Mouse (Mus musculus): ENCODE data around the gene Atad1. TPM values are rescaled to one million over a fixed set of nuclear protein-coding genes. Genes with fewer than 3 reads are reported as not detected.
"Not testable (repeated sequence)": the region's sequence is repeated elsewhere in the genome, so short reads cannot be mapped to it uniquely, and the experiment has no call there.

The Atad1 gene
- total RNA-seq, 2 experiments from 2014 or later, result 97.1 to 105 TPM

DNA sequence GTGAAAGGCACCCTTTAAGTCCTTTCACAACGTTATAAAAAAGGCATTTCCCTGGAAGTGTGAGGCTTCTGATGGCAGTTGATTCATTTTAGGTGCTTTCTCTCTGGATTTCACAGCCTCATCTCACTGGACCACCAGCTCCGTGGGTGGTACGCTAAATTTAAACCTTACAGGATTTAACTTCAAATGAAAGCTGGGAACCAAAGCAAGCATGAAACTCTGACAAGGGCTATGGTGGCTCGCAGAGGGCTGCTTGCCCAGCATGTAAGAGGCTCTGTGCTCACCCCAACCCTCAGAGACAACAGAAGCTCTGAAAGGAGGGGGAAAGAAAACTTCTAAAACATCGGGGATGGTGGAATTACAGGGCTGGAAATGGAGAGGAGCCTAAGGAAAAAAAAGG, 51.9 kb downstream of the Atad1 start:
- DNase-seq (ENCODE audit: extremely low spot score in 1 of 2, low spot score in 1 of 2), result no peak

DNA sequence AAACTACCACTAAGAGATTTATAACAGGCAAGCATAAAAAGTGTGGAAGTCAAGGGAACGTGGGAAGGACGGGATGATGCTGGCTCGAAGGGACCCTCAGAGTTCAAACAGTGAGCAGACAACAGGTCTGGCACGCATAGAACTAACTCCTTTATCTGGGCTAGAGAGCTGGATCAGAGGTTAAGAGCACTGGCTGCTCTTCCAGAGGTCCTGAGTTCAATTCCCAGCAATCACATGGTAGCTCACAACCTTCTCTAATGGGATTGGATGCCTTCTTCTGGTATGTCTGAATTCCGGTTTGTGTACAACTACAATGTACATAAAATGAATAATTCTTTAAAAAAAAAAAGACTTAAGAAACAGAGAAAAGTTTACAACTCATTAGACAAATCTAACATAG, 56.5 kb downstream of the Atad1 start:
- no peak for DNase-seq (ENCODE audit: extremely low spot score in 1 of 2, low spot score in 1 of 2)

DNA sequence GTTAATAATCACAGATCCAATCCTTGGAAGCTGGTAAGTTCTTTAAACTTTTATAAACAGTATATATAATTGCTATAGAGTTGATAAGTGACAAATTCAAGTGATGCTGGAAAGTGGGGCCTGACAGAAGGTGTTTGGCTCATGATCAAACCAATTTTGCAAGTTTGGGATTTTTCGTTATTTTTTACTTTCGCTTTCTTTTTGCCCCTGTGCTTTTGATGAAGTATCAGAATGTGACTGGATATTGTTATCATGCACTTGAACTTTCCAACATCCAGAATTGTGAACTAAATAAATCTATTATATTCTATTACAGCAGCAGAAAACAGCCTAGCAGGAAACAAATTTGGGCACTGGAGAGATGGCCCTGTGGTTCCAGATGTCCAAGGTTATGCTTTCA, 58.7 kb downstream of the Atad1 start:
- DNase-seq (ENCODE audit: extremely low spot score in 1 of 2, low spot score in 1 of 2), result no peak

DNA sequence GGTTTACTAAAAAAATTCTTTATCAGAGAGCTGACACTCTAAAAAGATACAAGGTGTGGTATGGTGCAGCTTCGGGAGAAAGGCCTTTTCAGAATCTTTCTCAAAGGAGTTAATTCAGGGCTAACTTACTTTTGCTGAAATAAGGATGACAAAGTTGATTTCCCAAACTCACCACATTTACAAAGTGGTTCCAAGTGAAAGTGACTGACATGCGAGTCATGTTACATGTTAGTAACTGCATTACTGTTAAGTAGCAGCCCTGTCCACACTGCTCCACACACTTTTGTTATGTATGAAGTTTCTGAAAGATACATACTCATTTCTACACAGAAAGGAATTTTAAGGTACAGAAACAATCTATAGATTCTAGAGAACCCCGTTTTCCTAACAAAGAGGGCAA, 63.8 kb downstream of the Atad1 start:
- no peak for DNase-seq (ENCODE audit: extremely low spot score in 1 of 2, low spot score in 1 of 2)

DNA sequence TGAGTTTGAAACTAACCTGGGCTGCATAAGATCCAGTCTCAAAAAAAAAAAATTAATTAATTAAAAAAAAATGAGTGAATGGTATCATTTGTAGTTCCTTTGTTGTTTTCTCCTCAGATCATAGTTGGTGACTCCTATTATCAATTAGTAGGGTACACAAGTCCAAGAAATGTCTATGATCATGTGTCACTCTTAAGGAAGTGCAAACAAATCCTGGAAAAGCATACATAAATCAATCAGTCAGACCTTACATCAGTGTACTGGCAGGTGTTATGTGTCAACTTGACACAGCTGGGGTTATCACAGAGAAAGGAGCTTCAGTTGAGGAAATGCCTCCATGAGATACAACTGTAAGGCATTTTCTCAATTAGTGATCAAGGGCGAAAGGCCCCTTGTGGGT, 71.8 kb downstream of the Atad1 start:
- not testable (repeated sequence) for DNase-seq (ENCODE audit: extremely low spot score in 1 of 2, low spot score in 1 of 2)

DNA sequence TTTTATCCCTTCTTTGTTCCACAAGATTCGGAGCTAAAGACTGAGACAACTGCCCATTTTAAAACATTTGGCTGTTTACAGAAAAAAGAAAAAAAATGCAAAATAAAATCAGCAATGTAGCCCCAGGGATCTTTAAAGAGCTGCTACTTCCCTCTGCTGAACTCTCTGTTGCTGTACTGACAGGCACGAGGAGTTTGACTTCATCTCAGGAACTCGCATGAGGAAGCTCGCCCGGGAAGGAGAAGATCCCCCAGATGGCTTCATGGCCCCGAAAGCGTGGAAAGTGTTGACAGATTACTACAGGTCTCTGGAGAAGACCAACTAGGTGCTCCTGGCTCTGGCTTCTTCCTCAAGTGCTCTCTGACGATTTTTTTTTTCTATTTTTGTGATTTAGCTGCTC, 74.3 kb downstream of the Atad1 start:
- no peak for DNase-seq (ENCODE audit: extremely low spot score in 1 of 2, low spot score in 1 of 2)

DNA sequence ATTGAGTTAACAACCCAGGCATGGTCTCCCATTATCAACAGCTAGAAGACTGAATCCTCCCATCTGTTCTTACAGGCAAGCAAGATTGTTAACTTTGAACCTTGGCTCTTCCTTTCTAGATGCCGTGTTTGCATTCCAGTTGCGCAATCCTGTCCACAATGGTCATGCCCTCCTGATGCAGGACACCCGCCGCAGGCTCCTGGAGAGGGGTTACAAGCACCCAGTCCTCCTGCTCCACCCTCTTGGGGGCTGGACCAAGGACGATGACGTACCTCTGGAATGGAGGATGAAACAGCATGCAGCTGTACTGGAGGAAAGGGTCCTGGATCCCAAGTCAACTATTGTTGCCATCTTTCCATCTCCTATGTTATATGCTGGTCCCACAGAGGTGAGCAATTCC, 76.7 kb downstream of the Atad1 start:
- DNase-seq (ENCODE audit: extremely low spot score in 1 of 2, low spot score in 1 of 2), result no peak

DNA sequence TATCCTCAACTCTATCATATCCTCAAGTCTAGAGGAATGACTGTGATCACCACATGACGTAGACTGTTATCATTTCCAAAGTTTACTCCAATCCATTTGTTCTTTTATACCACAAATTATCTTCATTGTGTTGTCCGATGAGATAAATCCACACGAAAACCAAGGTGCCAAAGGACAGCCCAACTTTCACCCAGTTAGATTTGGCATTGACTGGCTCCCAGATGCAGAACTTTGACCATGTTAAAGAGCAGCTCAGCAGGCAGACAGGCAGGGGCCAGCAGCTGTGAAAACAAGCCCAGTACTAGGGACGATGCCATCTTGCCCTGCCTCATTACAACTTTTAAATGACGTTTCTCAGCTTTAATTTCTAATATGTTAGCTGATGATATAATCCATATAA, 80.2 kb downstream of the Atad1 start:
- DNase-seq (ENCODE audit: extremely low spot score in 1 of 2, low spot score in 1 of 2), result no peak

DNA sequence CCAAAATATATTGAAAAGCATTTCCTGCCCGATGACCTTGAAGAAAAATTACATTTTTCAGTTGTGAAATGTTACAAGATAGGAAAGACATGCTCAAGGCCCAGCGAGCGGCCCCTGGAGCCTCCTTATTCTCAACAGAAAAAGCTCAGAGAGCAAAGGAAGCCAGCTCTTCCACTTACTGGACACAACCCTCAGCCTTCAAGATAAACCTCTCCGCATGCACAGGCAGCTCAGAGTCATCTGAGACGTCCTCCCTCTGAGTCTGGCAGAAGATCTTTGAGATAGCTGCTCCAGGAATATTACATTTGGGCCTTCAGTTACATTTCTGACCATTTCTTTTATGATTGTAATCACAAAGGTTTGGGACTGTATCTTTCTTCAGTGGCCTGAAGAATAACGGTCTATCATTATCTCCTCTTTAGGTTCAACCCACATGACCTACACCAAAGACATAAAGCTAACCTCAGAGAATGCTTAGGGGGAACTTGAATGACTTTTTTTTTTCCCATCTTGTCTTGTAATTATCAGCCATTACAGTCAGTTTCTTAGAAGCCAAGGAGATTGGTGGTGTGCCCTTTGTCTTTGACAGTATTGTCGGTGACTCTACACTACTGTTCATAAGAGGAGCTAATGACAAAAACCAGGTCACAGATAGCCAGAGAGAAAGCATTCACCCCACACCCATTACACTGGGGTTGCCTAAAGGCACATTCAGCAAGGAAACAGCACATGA, 85.8 kb downstream of the Atad1 start:
- no peak for DNase-seq (ENCODE audit: extremely low spot score in 1 of 2, low spot score in 1 of 2)

DNA sequence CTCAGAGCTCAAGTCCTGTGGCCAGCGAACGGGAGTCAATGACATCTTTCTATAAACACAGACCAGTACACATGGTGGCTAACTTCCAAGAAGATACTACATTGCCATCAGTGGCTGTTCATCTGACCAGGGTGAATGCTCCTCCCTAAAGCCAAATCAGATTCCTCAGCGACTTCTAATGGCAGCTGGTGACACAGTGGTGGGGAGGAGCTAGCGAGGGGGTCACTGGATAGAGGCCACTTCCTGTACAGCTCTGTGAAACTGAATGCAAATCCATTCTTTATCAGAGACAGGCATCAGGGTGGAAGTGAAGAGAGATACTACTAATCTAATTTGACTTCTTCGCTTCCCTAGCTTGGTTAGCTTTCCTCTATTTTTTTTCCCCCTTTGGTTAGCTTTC, 86.5 kb downstream of the Atad1 start:
- no peak for DNase-seq (ENCODE audit: extremely low spot score in 1 of 2, low spot score in 1 of 2)

DNA sequence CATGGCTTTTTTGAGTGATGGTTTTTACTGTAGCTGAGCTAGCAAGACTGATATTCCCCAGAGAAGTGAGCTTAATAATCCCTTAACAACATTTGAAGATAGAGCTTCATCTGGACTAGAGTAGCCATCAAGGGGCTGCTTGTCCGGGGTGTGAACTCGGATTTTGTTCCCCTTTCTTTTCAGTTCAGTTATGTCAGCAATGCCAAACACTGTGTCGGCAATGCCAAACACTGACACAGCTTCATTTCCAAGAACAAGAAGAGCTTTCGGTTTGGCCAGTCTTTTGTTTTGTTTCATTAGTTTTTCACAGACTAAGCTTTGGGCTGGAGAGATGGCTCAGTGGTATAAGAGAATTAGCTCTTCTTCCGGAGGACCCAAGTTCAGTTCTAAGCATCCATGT, 88.5 kb downstream of the Atad1 start:
- DNase-seq (ENCODE audit: extremely low spot score in 1 of 2, low spot score in 1 of 2), result no peak

DNA sequence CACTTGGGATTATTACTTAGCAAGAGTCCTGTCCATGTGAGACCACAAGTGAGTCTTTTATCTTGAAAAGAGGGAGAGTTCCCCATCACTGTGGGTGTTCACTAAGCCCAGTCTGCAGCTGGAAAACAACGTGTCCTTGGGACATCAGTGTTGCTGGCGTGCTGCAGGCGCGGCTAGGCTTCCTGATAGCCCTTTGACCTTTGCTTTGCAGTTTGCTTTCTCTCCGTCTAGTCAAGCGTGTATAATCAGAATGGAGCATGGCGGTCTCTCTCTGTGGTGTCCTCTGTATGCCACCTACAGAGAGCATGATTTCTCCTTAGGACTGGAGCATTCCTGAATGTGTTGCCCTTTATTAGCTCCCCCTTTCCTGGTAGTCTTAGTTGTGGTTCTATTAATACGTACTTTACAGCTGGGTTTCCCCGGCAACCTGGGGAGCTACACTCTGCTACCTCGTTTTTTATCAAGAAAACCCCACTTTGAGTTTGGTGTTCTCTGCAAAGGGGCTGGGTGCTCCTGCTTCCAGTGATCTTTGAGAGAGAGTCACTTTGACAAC, 91.5 kb downstream of the Atad1 start:
- DNase-seq (ENCODE audit: extremely low spot score in 1 of 2, low spot score in 1 of 2), result no peak

DNA sequence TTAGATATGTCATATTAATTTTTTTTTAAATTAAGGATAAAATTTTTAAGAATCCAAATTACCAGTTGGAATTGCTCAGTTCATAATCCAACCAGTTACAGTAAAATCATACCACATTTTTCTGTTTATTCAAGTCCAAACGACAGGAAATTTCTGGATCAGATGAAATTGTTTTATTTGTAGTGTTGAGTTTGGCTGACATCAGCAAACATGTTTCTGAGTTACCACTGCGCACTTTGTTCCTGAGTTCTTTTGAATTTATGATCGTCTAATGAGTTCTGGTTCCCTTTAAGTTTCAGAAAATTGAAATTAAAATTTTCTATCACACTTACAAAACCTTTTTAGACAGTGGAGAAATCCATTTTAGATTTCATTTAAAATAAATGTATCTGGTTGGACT, 93.2 kb downstream of the Atad1 start:
- no peak for DNase-seq (ENCODE audit: extremely low spot score in 1 of 2, low spot score in 1 of 2)

DNA sequence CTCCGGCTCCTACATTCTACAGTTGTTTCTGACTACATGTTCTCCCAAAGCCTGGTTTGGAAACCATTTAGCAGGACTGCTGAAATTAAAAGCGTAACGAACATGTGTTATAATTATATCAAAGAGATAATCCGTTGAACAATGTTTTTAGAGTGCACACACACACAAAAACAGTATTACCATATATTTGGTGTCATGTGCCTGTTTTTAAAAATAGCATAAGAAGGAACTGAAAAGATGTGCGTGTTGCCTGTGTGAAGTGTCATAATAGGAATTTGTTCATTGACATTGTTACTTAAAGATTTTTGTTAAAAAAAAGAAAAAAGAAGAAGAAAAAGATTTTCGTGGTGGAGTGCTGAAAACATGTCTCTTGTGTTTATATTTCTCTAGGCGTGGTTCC, 93.6 kb downstream of the Atad1 start:
- no peak for DNase-seq (ENCODE audit: extremely low spot score in 1 of 2, low spot score in 1 of 2)

DNA sequence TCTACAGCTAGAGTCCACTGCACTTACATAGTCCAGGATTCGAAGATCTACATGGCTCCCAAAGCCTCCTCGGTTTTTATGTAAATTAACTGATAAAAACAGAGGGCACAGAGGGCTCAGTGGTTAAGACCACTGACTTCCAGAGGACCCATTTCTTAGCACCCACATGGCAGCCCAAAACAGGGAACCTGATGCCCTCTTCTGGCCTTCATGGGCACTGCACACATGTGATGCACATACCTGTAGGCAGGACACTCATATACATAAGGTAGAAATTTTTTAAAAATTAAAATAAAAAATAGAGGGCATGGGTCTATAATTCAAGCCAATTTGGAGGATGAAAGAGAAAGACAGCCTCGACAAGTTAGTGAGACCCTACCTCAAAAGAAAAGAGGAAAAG, 95.9 kb downstream of the Atad1 start:
- no peak for DNase-seq (ENCODE audit: extremely low spot score in 1 of 2, low spot score in 1 of 2)

DNA sequence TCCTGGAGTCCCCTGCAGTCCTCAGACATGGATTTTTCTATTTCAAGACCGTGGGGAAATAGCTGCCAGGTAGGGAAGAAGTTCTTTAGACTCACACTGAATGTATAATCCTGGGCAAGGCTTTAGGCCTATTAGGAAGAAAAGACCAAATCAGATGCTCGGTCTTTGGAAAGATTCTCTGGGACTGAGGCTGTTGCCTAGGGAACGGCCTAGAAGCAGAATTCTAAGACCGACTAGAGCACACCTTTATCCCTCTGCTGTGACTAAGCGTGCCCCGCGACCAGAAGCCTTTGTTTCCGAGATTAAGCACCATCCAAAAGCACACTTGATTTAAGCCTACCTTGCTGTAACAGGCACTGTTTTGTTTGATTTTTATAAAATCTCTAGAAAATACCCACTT, 97.6 kb downstream of the Atad1 start:
- no peak for DNase-seq (ENCODE audit: extremely low spot score in 1 of 2, low spot score in 1 of 2)

DNA sequence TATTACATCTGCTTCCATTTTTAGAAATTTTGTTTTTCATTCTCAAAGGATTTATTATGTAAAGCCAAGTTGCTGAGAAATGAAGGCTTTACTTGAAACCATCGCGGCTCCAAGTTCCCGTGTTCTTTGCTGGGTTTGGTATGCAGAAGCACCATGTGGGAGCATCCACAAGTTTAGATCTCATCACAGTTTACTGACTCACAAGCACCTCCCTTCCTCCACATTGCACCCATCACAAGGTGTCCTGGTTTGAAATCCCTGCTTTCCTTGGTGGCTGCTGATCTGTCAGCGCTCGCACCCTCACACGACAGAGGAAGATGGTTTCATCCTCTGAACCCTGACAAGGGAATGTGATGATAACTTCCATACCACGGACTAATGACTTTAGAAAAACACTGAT, 98.1 kb downstream of the Atad1 start:
- DNase-seq (ENCODE audit: extremely low spot score in 1 of 2, low spot score in 1 of 2), result no peak

DNA sequence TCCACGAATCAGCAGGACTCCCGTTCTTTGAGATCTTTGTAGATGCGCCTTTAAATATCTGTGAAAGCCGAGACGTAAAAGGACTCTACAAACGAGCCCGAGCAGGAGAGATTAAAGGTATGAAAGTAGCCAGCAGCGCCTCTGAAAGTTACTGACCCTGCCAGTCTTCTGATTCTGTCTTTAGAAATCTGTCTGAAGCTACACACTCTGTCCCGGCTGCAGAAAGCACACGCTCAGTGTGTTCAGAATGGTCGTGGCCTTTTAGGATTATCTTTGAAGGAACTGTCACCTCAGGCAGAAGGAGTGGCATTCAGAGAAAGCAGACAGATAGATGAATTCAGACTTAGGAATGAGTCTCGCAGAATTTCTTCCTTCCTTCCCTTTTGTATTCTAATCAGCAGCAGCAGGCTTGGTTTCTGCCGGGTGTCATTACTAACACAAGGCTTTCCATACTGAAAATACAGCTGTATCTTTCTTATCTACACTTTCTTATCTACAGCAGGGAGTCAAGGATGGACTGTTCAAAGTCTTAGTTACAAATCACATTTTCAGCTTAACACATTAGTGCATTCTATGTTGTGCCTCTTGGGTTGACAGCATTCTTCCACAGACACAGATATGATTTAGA, 101.2 kb downstream of the Atad1 start:
- no peak for DNase-seq (ENCODE audit: extremely low spot score in 1 of 2, low spot score in 1 of 2)

DNA sequence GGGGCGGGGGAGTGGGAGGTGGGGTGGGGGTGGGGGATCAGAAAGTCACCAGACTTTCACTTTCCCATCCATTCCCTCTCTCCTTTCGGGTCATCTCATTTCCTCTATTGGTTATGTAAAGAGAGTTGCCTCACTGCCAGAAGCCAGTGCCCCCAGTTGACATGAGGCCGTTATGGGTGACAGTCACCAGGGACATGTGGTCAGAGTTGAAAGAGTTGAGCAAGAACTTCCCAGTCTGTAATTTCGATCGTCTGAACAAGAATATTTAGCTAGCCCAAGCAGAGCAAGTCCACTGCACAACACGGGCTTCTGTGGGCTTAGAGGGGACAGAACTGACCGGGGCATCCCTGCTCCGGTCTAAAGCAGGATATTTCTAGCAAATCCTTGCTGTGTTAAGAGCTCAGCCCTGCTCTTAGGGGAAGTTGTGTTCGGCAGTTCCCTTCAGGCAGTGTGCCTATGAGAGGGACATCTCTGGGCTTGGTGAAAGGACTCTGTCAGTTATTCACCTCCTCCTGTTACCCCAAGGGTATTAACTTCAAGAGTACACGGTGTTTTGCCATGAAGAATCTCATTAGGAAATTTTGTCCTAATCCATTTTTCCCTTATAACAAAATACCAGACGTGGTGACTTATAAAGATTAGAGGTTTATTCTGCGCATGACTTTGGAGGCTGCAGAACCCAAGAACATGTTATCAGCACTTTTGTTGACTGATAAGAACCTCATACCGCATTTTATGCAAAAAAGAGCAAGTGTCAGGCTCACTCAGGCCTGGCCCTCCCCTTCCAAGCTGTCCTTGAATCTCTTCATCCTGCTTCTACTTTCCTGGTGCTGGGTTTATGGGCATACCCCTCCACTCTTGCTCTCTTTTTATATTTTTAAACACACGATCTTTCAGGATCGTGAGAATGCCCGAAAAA, 102.0 kb downstream of the Atad1 start:
- no peak for DNase-seq (ENCODE audit: extremely low spot score in 1 of 2, low spot score in 1 of 2)

DNA sequence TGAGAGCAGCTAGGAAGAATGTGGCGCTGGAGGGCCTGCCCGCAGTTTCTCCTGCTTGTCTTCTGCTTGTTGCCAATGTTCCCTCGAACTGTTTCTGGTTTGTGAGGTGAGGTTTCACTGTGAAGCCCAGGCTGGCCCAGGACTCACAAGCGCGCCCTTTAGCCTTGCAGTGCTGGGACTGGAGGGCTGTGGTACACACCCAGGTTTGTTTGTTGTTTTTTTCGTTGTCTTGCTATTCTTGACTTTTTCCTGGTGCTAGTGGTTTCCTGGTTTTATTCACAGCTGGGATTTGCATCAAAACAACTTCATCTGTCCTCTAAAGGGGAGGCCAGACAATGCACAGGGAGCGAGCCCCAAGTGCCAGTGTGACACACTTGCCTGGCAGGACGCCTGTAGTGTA, 104.7 kb downstream of the Atad1 start:
- DNase-seq (ENCODE audit: extremely low spot score in 1 of 2, low spot score in 1 of 2), result no peak

DNA sequence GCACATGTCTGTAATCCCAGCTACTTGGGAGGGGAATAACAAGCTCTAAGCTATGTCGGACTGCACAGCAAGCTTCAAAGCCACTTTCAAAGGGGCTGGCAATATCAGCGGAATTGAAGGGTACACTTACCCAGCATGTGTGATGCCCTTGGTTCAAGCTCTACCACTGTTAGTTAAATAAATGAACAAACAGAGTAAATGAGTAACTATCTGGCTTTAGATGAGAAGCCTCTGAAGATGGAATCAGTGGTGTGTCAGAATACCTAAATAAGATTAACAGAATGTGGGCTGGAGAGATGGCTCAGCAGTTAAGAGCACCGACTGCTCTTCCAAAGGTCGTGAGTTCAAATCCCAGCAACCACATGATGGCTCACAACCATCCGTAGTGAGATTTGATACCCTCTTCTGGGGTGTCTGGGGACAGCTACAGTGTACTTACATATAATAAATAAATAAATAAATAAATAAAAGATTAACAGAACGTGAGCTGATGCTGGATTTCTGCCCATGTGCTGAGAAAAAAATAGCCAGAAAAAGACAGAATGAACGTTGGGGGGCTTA, 110.9 kb downstream of the Atad1 start:
- DNase-seq (ENCODE audit: extremely low spot score in 1 of 2, low spot score in 1 of 2), result no peak

Data from layer of hippocampus, postnatal 25 days (tissue).